Mouse (Mus musculus) layer of hippocampus, postnatal 14 days (tissue): ENCODE results near the gene 5730596B20Rik. TPM values are rescaled to one million over a fixed set of nuclear protein-coding genes. Genes with fewer than 3 reads are reported as not detected.

Experiments
- DNase-seq, 2 experiments: peaks; one replicate each; pipeline ENCODE4 v3.0.0; 2021 to 2022; ENCODE audit warnings: low spot score in 2 of 2, mixed read lengths in 1 of 2
- total RNA-seq, 2 experiments: library from RNA; stranded (reverse); gene quantifications; 2 replicates each; pipeline ENCODE4 v1.2.3; 2021

The 5730596B20Rik gene
- total RNA-seq, 2 experiments from 2014 or later, result not detected

DNA sequence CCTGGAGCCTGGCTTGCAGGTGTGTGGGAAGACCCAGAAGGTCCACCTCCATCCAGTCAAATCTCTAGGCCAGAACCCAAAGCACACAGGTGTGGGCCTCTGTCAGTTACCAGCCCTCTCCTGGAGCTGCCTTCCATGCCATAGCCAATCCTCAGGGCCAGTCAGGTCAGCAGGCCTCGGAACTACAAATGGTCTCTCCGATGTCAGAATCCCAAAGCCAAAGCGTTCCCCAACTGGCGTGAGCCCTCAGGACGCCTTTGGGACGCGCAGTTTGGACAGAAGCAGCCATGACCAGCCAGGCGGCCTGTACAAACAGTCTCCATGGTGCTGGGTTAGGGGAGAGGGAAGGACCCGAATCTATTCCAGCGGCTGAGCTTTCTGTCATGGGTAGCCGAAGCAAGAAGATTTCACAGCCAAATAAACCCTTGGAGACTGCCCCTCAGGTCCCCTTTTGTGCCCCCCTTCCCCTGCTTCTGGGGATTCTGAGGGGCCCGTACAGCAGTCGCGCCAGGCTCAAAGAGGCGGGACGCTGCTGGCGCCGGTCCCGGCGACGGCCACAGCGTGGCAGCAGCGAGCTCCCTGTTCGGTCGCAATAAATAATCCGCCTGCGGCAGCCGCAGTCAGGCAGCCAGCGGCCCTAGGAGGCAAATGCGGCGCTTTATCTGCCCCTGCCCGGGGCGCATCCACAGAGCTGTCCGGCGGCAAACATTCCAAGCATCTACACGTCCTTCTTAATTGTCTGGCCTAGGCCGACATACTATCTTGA, 34.1 kb downstream of the 5730596B20Rik start:
- peak in 1 of 2 experiments; percentile 60 for DNase-seq

DNA sequence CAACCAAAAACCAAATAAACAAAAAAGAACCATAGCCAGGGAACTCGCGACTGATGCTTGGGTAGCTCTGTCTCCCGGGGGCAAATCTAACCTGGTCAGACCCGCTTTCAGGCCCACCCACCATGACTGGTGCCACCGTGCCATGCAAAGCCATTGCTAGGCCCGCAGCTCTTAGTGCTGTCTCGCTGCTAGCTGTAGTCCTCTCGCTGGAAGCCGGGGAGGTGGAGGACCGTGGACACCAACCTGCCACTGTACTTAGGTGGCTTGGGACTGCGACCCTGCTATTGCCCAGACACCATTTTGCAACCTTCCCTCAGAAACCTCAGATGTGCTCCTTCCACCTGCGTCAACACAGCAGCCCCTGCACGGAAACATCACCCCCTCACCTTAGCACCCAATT, 34.7 kb downstream of the 5730596B20Rik start:
- DNase-seq, result no peak

DNA sequence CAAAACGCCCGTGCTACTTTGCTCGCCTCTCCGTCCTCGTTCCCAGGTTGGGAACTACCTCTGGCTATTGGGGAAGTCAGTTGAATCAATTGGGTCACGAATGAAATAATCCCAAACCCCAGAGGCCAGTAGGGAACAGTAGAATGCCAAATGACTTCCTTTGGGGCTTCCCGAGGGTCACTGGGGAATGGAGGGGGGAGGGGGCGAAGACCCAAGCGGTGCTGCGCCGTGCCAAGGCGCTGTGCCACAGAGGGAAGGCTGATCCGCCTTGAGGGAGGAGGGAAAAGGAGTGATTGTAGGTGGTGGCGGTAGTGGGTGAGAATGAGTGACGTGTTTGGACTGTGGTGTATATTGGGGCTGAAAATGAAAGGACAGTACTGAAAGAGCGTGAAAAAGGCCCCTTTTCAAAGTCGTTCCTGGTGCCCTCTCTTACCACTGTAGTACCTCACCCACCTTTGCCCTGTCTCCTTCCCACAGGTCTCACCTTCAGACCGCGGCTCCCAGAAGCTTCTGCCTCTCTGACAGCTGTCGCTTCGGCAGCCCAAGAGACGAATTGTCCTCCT, 35.3 kb downstream of the 5730596B20Rik start:
- no peak for DNase-seq

DNA sequence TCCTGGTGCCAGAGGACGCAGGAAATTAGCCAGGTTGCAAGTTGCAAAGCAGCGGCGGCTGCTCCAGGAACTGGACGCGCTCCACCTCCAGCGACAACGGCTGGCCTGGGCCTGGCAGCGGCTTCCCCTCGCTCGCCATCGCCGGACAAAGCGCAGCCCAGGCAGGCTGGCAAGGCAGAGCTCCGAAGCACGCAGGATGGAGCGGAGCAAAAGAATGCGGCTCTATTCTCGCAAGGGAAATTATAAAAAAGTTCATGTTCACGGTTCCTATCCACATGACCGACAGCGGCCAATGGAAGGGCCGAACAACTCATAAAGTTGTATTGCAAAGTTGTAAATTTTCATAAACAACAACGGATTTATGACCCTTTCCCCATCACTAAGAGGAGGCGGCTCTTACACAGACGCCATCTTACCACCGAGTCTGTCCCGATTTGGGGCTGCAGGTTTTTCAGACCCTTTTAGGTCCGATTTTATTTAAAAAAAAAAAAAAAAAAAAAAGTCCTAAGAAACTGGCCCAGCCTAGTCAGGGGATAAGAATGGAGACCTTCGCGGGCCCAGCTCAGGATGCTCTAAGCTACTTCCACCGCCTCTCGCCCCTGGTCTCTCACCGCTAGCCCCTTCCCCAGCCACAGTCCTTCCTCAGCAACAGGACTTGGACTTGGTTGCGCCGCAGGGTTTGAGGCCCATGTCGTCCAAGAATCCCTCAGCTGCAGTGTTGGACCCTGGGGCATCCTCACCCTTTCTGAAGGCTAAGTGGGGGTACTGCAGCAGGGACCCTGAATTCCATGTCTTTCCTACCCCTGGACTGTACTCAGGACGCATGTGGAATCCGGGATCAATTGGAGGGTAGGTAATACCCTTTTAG, 36.1 kb downstream of the 5730596B20Rik start, which contains the start of the genes Hoxa3 and Gm28308:
Hoxa3 (minus strand) TSS at position 218 of the 868 bp plus-strand sequence.
Gm28308 (minus strand) TSS at position 221 of the 868 bp plus-strand sequence.
- no peak for DNase-seq

DNA sequence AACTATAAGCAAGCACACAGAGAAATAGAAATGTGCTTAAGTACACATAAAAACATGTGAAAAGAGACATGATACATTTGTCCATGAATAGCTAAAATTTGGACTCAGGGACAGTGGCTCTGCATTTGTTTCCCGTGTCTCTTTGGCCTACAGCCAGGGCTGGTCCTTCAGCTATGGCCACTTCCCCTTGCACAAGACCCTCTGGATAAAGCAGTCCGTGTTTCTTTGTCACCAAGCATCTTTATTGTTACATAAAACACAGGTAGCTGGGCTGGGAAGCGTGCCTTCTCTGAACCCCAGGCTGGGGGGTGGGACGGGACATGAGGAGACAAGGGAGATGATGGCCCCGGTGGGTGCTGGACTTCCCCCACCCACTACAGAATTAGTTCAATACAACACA, 37.0 kb downstream of the 5730596B20Rik start:
- DNase-seq, result no peak

DNA sequence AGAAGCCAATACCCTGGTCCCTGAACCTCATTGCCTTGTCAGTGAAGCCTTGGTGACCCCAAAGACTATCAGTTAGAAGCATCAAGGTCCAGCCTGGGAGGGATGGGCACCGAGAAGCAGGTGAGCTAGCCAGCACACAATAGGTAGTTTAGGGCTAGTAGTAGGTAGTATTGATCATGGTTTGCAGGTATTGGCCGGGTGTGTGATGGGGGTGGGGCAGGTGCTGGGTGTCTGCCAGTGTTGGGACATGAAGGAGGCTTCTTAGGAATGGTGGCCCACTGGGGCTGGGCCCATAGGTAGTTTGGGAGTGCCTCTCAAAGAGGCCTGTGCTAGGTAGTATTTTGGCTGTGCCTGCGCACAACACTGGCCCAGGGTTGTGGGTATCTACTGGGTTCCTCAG, 37.8 kb downstream of the 5730596B20Rik start:
- no peak for DNase-seq

DNA sequence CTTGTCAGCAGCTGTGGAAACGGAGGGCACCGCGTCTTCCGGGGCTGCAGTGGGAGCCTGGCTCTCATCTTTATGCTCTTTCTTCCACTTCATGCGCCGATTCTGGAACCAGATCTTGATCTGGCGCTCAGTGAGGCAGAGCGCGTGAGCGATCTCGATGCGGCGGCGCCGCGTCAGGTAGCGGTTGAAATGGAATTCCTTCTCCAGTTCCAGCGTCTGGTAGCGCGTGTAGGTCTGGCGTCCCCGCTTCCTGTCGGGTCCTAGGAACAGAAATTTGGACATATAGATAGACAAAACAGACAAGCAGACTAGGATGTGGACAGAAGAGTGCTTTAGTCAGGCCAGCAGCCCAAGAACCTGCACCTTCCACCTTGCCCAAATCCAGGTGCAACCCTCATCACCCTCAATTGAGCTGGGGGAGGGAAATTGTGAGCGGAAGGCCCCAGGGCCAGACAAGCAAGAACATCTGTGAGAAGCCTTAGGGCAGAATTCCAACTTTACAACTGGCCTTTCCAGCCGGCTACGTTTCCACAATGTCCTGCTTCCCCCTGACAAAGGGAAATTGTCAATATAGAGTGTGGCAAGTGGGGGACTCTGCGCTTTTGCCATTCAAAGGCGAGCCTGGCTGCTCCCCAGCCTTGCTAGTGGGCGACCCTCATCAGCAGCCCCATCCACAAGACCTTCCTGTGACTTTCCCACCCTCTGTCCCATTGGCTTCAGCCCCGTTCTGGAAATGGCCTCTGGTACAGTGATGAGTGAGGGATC, 38.7 kb downstream of the 5730596B20Rik start:
- DNase-seq, result no peak

DNA sequence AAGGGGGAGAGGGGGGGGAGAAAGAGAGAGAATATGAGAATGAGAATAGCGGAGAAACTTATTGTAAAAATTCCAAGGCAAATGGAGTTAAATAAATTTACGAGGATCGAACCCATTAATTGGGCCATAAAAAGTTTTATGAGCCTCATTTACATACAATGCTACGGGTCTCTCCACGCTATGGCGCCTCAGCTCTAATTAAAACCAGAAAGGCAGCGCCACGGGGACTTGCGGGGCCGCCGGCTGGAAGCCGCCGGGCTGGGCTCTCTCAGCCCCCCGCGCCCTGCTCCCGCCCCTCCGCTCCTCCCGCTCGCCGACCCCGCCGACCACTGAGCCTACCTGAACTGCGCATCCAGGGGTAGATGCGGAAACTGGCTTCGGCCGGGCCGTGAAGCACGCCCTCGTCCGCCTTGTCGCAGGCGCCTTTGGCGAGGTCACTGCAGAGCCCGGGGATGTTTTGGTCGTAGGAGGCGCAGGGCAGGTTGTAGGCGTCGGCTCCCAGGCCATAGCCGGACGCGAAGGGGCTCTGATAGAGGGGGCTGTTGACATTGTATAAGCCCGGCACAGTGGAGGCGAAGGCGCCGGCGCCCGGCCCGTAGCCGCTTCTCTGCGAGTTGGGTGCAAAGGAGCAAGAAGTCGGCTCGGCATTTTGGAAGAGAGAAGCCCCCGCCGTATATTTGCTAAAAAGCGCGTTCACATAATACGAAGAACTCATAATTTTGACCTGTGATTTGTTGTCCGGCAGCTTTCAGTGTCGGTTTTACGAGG, 39.6 kb downstream of the 5730596B20Rik start:
- no peak for DNase-seq

DNA sequence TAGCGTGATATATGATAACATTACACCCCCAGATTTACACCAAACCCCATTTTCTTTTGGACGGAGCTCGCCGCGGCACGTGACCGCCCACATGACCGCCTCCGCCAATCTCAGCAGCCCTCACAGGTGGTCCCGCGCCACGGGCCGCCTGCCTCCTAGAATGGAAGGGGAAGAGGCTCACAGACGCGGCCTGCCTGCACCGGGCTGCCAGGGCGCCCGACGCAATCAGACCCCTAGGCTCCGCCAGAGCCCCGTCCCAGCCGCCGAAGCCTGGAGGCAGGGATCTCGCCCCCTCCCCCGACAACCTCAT, 40.1 kb downstream of the 5730596B20Rik start:
- no peak for DNase-seq

DNA sequence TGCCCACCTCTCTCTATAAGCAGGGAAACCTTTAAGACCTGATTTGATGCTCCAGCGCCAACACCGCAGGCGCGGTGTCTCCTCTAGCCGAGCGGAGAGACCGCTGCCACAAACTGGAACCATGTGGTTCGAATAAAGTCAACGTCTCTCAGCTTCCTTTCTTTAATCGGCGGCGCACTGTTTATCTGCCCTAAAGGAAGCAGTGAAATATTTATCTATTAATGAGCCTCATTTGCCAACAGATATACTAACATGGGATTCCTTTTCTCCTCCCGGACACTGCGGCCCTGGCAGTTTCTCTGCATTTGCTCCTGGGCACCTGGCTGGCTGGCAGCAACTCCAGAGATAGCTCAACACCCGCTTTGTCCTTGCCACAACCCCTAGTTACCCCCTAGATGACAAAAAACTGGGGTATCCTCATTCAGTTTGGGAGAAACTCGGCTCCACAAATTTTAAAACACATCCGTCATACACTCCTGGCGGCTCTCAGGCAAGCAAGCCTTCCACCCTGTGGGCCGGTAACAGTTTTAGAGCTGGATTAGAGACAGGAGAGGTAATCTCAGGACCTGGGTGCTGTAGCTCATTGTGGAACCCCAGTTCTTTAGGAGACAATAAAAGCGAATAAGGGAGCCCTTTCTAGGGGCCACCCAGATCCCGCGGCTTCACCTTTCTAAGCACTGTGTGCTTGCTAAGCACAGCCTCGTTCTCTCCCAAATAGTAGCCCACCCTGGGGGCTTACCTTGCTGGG, 40.8 kb downstream of the 5730596B20Rik start:
- DNase-seq, result no peak

DNA sequence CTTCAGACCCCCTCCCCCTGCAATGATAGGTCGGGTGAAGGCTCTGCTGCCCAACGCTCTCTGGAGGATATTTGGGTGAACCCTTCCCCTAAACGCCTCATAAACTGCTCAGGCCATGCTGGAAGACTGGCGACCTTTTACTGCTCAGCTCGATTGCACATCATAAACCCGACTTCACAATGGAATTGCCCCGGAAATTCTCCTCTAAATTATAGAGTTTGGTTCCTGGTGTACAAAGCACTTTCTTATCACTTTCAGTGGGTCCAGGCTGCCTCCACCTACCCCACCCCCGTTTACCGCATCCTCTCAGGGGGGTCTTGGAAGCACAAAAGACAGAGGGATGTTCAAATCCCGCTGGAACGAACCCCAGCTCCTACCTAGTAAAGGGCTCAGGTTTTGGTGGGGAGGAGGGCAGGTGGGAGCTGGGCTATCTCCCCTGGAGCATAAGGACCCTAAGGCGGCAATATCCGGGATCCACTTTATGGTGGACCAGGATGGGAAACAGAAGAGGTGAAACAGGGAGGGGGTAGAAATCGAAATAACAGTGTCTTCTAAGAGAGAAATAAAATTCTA, 41.4 kb downstream of the 5730596B20Rik start:
- no peak for DNase-seq

- DNase-seq, result no peak
Measured at GRCm38 (mm10) chr6:52219234-52219942, 42.1 kb downstream of the 5730596B20Rik start.

DNA sequence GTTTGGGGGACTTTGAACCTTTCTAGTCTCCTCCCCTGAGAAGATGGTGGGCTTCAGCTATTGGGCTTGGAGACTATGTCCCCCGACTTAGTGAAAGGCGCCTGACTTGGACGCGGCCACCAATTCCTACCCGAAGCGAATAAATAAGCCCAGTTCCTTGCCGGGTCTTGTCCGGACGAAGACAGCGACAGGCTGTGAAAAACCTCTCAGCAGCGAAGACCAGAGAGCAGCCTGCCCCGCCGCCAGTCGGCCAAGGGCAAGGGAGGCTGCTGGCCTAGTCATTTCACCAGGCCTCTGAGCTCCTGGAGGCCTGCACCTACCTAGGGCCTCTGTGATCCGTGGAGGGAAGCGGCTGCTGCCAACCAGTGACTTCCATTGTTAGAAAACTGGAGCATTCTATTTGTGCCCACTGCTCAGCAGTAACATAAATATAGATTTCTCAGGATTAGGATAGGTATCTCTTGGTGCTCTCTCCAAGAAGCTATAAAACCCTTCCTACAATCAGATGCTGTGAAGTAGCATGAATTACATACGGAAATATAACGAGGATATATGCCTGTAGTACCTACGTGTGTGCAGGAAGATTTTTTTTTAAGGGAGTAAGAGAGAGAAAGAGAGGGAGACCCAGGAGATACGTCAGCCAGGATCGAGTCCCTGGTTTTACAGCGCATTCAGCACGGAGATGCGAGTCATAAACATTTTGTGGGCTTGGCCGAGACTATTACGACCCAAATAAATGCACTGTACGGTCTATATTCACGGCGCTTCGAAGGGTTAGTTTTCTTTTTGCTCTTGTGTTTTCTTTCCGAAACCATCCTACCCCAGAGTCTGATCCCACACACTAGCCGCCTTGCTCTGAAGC, 42.9 kb downstream of the 5730596B20Rik start:
- no peak for DNase-seq

- DNase-seq, result no peak
Measured at GRCm38 (mm10) chr6:52220865-52221310, 43.6 kb downstream of the 5730596B20Rik start.

DNA sequence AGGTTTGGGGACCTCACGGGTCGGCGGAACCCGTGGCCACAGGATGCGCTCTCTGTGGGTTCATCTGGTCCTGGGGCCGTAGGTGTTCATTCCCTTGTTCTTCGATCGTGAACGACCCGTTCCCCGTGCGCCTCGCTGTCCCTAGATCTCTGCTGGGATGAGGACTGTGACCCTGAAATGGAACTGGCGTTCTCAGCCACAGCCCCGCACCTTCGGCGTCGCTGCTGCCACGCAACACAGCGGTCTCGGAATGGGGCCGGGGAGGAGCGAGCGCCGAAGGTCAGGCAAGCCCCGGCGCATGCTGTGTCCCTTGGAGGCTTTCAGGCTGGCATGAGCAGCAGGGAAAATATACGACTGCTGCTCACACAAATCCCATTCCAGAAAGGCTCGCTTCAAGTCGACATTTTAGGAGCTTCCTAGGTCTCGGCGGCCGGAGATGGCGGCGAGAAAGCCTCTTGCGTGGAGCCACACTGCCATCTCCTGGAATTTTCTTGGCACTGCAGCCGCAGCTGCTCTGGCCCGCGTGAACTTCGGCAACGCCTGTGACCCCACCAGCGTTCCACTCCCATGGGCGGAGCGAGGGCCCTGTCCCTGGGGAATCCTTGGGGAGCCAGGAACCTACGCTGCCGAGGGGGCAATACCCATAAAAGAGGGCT, 44.2 kb downstream of the 5730596B20Rik start, which contains the start of gene Hoxa7:
Hoxa7 (minus strand) TSS at position 518 of the 656 bp plus-strand sequence.
- peak; percentile 76 to 84 for DNase-seq

GRCm38 (mm10) chr6:52221993-52222685, 44.8 kb downstream of the 5730596B20Rik start:
- DNase-seq, result no peak
